Mouse (Mus musculus) bone marrow macrophage, adult 2 months (primary cell): ENCODE data around the gene Cenpt. TPM values are rescaled to one million over a fixed set of nuclear protein-coding genes. Genes with fewer than 3 reads are reported as not detected.

ENCODE experiments used
- H3K27ac ChIP-seq: 2 replicates; pipeline ENCODE4 v1.5.1; 2012; ENCODE audit warnings: low read depth, low read length; ENCODE audit not compliant: insufficient read depth
- H3K4me1 ChIP-seq: 2 replicates; pipeline ENCODE4 v1.6.1; 2012; ENCODE audit warnings: low read length; ENCODE audit not compliant: control insufficient read depth, insufficient read depth
- H3K4me3 ChIP-seq: 2 replicates; pipeline ENCODE4 v1.5.1; 2012; ENCODE audit warnings: mild to moderate bottlenecking, low read length, moderate library complexity; ENCODE audit not compliant: insufficient read depth
- CTCF ChIP-seq: IDR thresholded peaks from 2 replicates; pipeline ENCODE4 v1.5.1; 2012; ENCODE audit warnings: low read depth, mild to moderate bottlenecking, low read length, moderate library complexity
- POLR2A ChIP-seq: IDR thresholded peaks from 2 replicates; pipeline ENCODE4 v1.6.1; 2012; ENCODE audit warnings: mild to moderate bottlenecking, low read depth, low read length, borderline replicate concordance
- polyA plus RNA-seq: library from polyadenylated mRNA; stranded (reverse); fragments of >200 nt; gene quantifications from 2 replicates; pipeline ENCODE4 v1.2.4, GENCODE M21; 2012; ENCODE audit not compliant: missing spikeins, insufficient read depth, insufficient read length

Gene Cenpt
- polyA plus RNA-seq, 1 experiment = 17.1 TPM

DNA sequence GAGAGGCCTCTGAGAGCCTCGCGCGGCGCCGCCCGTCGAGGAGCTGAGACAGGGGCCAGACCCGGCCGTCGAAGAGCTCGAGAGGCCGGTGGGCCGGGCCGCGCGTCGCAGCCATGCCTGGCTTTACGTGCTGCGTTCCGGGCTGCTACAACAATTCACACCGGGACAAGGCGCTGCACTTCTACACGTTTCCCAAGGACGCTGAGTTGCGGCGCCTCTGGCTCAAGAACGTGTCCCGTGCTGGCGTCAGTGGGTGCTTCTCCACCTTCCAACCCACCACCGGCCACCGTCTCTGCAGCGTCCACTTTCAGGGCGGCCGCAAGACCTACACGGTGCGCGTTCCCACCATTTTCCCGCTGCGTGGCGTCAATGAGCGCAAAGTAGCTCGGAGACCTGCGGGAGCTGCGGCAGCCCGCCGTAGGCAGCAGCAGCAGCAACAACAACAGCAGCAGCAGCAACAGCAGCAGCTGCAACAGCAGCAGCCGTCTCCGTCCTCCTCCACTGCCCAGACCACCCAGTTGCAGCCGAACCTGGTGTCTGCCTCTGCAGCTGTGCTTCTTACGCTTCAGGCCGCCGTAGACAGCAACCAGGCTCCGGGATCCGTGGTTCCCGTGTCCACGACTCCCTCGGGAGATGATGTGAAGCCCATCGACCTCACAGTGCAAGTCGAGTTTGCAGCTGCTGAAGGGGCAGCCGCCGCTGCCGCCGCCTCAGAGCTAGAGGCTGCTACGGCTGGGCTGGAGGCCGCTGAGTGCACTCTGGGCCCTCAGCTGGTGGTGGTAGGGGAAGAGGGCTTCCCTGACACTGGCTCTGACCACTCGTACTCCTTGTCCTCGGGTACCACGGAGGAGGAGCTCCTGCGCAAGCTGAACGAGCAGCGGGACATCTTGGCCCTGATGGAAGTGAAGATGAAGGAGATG is 2.4 kb upstream of the Cenpt start:
- Histone ChIP-seq H3K4me3 (peak overlapping the region; percentile 89), H3K4me1 (peaks cover 34% of the 10 kb centered on the region), H3K27ac (peak overlapping the region; percentile 48)
- no peak for TF ChIP-seq POLR2A
- no peak for TF ChIP-seq CTCF

DNA sequence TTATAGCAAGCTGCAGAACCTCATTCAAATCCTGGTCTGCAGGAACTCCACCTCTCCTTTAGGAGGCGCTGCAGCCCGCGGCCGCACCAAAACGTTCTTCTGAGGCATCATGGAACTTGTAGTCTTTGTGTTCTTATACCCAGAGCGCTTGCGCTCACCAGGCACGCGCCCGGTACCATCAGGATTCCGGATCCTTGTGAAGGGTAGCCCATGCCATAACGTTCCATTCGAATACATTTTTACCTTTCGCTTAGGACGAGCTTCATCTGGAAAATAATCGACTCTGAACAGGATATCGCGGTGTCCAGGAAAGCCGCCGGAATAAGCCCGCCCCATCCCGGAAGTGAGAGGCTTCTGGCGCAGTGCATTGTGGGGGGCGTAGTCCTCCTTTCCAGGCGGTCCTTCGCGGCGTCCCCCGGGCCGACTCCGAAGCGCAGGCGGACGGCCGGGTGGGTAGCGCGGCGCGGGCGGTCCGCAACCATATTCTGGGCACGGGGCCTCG is 1.7 kb upstream of the Cenpt start, which contains the start of gene Thap11:
Thap11 (plus strand) TSS at position 418 of the 502 bp plus-strand sequence.
- peaks cover 33% of the 10 kb centered on the region for H3K4me1 ChIP-seq
- H3K4me3 ChIP-seq = peak within 1 kb of the TSS; percentile 89
- H3K27ac ChIP-seq = peak within 1 kb of the TSS; percentile 74
- TF ChIP-seq POLR2A (no peak), CTCF (peak; percentile 51; the same call in 1 of the 2 replicates)

DNA sequence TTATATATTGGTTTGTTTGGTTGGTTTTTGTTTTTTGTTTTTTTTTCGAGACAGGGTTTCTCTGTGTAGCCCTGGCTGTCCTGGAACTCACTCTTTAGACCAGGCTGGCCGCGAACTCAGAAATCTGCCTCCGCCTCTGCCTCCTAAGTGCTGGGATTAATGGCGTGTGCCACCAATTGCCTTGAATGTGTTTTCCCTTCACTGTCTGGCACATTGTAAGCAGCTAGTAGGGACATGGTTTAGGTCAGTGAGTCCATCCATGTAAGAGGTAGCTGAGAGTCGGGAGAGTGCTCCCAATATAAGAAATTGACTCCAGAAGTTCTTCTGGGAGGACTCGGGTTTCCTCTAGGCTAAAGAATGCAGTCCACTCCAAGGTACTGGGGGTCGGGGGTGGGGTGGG is 1.2 kb upstream of the Cenpt start:
- Histone ChIP-seq H3K27ac (no peak overlapping the region), H3K4me3 (no peak overlapping the region), H3K4me1 (peaks cover 28% of the 10 kb centered on the region)
- TF ChIP-seq CTCF (no peak), POLR2A (no peak)

DNA sequence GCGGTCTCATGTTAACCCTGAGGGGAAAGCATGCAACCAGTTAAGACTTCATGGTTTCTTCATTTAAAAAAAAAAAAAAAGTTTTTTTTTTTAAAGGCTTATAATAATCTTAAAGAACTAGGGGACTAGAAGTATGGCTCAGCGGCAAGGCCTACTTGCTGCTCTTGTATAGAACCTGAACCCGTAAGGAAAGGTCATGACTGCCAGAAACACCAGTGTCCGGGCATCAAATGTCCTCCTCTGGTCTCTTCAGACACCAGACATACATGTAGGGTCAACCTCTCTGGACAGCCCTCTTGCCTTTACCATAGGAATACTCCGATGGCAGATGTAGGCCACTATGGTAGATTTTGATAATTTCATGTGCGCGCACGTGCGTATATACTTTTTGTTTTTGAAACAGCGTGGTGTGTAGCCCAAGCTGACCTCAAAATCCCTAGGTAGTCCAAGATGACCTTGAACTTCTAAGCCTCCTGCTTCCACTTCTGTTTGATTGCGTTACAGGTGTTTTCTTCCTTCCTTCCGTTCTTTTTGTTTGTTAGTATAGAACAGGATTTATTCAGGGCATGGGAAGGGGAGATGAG is 840 bp downstream of the Cenpt start:
- H3K27ac ChIP-seq = no peak overlapping the region
- TF ChIP-seq CTCF = no peak
- TF ChIP-seq POLR2A = no peak
- H3K4me1 ChIP-seq = peaks cover 13% of the 10 kb centered on the region
- H3K4me3 ChIP-seq = no peak overlapping the region

DNA sequence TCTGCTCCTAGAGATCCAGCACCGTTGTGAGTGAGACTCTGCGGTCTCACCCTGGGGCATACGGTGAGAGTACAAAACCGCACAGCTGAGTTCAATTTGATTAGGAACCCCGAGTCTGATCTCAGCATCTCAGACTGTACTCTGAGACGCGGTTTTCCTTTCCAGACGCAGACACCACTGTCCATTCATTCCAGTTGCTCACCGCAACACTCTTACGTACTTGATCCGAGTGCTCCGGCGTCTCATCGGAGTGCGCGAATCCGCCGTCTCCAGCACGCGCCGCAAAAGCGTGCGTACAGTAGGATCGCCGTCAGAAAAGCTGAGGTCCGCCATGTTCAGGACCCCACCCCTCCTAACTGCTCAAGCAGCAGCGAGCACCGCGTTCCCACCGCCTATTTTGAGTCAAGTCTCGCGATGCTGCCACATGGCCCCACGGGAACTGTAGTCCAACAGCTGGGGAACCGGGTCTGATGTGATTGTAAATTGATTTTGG is 1.4 kb downstream of the Cenpt start:
- H3K27ac ChIP-seq = peak overlapping the region; percentile 41
- no peak for TF ChIP-seq CTCF
- TF ChIP-seq POLR2A = peak; percentile 80; the same call in 1 of the 2 replicates

DNA sequence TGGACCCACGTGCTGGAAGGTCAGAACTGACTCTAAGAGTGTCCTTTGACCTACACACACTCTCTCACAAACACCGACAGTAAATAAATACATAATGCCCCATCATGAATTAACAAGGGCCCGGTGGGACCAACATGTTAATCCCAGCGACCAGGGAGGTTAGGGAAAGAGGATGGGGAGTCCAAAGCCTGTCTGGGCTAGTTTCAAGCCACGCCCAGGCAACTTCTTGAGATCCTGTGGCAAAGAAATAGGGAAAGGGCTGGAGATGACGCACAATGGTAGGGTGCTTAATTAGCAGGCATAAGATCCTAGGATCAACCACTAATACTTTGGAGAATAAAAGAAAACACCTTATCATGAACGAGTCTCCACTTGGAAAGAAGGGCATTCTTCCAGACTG is 2.5 kb downstream of the Cenpt start:
- H3K4me1 ChIP-seq = peaks cover 8% of the 10 kb centered on the region
- TF ChIP-seq POLR2A (no peak), CTCF (no peak)
- peak overlapping the region; percentile 14; the same call in 1 of the 2 replicates for H3K4me3 ChIP-seq
- H3K27ac ChIP-seq = no peak overlapping the region

More for the DNA sequence above, 1.4 kb downstream of the Cenpt start:
- Histone ChIP-seq H3K4me1 (peaks cover 10% of the 10 kb centered on the region), H3K4me3 (peak overlapping the region; percentile 99)

DNA sequence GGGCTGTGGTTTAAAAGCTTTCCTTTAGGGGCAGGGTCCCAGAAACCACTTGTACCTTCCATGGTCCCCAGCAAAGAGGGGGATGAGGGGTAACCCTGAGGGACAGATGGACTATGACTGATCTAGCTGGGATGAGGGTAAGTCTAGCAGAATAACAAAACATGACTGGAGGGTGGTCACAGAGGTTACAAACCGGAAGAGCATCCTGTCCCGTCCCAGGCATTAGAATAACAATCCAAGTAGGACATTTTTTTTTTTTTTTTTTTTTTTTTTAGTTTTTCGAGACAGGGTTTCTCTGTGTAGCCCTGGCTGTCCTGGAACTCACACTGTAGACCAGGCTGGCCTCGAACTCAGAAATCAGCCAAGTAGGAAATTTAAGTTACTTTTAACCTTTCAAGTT is 3.1 kb downstream of the Cenpt start:
- TF ChIP-seq CTCF (no peak), POLR2A (no peak)
- Histone ChIP-seq H3K4me1 (peaks cover 8% of the 10 kb centered on the region), H3K27ac (no peak overlapping the region), H3K4me3 (no peak overlapping the region)

DNA sequence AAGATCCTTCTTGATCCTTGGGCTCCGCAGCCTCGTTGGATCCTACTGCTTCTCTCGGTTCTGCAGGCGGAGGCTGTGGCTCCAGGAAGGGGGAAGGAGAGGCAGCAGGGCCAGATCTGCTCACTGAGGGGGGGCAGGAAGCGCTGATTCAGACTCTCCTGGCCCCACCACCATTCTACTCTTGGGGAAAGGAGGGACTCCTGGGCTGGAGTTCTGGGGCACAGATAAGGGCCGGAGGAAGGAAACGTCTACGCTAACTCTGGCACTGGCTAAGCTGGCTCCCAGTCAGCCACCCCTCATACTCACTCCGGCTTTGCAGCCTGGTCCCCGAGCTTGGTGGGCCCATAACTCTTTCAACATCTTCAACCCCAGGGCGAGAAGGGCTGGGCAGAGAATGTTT is 6.4 kb downstream of the Cenpt start:
- peaks cover 6% of the 10 kb centered on the region for H3K4me1 ChIP-seq
- TF ChIP-seq CTCF (no peak), POLR2A (no peak)
- H3K4me3 ChIP-seq = no peak overlapping the region
- no peak overlapping the region for H3K27ac ChIP-seq

DNA sequence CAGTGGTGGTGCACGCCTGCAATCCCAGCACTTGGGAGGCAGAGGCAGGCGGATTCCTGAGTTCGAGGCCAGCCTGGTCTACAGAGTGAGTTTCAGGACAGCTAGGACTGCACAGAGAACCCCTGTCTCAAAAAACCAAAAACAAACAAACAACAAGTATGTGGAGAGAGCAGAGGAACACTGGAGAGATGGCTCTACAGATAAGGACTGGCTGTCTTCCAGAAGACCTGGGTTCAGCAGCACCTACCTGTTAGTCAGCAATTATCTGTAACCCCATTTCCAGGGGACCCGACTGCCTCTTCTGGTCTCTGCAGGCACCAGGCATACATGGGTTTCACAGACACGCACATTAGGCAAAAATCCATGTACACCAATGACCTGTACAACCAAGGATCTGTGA is 13.9 kb downstream of the Cenpt start:
- TF ChIP-seq POLR2A (no peak), CTCF (no peak)
- H3K4me3 ChIP-seq = no peak overlapping the region
- peaks cover 8% of the 10 kb centered on the region; the same call in 1 of the 2 replicates for H3K4me1 ChIP-seq
- H3K27ac ChIP-seq = no peak overlapping the region

DNA sequence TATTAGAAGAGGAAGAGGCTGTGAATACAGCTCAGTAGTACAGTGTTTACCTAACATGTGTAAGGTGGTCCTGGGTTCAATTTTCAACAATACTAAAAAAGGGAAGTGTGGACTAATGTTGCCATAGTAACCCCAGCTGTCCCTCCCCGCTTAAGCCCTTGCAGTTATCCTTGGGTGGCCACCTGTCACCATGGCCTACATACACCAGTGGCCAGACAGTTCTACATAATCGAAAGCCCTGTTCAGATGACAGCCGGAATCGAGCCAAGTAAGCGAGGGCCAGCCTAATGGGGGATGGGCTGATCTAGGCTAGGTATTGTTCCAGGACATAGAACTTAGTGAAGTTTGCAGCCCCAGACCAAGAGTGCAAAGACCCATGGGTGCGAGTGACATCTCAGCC is 16.1 kb downstream of the Cenpt start:
- H3K4me1 ChIP-seq = peaks cover 8% of the 10 kb centered on the region; the same call in 1 of the 2 replicates
- TF ChIP-seq CTCF = no peak
- TF ChIP-seq POLR2A = no peak
- H3K27ac ChIP-seq = no peak overlapping the region
- no peak overlapping the region for H3K4me3 ChIP-seq
